Mouse (Mus musculus) lung, postnatal 0 days (tissue): ENCODE measurements around the gene Serpinb9b.

Source experiments
- CTCF ChIP-seq: IDR thresholded peaks from 2 replicates; pipeline ENCODE4 v1.5.1; 2016; ENCODE audit warnings: antibody characterized with exemption, mild to moderate bottlenecking
- EP300 ChIP-seq: IDR thresholded peaks from 2 replicates; pipeline ENCODE4 v1.6.1; 2016; ENCODE audit warnings: antibody characterized with exemption, mild to moderate bottlenecking, control low read depth

- TF ChIP-seq CTCF, result no peak
- TF ChIP-seq EP300, result no peak
Measured at GRCm38 (mm10) chr13:32982556-32983042, 44.6 kb upstream of the Serpinb9b start.
